Mouse (Mus musculus) kidney, postnatal 14 days (tissue): ENCODE data around the gene Bbs9.

Experiments
- DNase-seq: peaks from one replicate; pipeline ENCODE4 v3.0.0; 2022; ENCODE audit warnings: mixed read lengths

Gene Bbs9

DNA sequence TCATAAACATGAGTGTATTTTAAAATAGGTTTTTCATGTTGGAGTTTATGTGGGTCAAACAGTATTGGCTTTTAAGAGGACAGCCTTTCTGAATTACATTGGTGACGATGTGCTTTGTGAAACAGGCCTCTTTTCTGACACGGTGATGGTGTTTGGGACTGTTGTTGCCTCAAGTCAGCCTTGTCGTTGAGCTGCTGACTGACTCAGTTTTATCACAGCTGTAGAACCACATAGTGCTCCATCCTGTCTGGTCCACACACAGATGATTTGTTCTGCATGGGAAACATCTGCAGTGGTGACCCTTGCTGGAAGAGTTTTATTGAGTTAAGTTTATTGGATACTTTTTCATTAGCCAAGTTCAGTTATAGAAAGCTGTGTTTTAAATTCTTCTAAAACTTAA is 283.0 kb downstream of the Bbs9 start:
- DNase-seq = no peak

DNA sequence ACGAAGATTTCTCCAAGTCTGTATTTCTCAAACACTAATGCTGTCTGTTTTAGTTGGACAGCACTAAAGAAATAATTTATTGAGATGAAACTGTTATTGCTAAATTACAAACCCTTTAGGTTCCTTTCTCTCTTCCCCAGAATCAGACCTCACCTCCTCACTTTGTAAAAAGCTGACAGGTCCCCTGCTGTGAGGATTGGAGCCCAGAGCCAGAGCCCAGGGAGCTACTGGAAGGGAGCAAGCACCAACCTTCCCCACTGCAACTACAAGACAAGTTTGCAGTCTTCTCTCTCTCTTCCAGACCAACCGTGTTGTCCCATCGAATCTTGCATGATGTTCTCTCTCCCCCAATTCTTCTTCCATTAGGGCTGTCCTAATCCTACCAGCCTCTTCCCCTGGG is 283.7 kb downstream of the Bbs9 start:
- DNase-seq = no peak

DNA sequence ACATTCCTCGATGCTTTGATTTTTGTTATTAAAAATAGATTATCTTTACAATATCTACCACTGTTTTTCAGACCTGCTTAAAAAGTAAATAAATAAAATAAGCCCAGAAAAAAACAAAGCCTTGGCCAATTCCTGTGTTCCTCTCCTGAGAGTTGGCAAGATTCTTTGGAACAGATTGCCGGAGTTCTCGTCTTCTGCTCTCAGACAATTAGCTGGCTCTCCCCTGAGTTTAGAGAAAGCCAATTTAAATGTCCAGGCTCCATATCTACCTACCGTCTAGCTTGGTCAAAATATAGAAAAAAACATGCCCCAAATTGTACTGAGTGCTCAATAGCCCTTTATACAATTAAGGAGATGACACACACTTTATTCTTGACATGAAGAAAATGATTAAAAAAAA is 284.9 kb downstream of the Bbs9 start:
- DNase-seq = no peak

DNA sequence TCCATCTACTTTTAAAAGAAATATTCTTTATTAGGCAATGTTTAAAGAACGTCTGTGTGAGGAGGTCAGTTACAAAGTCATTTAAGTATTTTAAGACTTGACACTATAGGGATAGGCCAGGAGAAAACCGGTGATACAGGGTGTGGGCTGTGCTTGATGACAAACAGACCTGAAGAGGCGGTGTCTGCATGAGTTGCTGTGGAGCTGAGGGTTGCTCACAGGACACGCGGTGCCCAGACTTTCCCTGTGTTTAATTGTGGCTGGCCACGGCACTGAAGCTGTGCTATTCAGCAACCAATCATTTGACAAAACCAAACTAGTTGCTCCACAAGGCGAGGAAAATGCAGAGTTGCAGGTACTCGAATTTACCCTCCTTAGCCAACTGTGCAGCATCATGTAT is 286.0 kb downstream of the Bbs9 start:
- no peak for DNase-seq

DNA sequence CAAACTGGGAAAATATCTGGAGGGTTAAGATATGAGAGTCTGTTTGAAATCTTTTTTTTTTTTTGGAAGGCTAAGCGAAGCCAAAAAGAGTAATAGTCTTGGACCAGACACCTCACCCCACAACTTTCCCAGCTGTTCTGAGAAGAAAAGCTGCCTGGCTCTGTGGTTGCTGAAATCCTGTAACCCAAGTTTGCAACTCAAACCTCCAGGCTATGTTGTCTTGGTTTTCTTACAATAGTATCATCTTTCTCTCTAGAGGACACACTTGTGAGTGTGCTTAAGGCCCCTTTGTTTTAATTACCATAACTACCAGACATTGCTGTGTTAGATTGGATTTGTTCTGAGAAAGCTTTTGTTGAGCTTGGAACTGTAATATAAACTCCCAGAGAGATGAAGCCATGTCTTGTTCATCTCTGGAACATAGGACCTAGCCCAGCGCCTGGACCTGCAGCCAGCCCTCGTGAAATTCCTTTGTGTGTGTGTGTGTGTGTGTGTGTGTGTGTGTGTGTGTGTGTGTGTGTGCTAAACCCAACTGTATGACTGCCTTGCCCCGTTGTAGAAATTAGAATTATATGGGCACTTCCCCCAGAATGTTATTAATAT is 290.2 kb downstream of the Bbs9 start:
- DNase-seq = no peak

DNA sequence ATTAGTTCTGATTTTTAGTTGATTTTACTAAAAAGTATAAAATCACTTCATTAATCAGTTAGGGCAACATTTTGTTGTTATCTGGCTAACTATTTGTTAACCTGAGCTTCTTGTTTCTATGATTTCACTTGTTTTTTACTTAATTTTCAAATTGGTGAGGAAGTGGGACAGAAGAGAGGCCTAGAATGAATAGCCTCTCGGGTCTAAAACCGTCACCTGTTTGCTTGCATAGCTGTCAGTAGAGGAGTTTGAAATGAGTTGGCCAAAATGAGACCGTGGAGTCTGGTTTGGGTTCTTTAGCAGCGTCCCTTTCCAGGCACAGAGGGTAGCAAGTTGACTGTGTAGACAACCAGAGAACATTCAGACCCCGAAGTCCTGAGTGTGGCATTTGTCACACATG is 291.6 kb downstream of the Bbs9 start:
- DNase-seq = no peak

DNA sequence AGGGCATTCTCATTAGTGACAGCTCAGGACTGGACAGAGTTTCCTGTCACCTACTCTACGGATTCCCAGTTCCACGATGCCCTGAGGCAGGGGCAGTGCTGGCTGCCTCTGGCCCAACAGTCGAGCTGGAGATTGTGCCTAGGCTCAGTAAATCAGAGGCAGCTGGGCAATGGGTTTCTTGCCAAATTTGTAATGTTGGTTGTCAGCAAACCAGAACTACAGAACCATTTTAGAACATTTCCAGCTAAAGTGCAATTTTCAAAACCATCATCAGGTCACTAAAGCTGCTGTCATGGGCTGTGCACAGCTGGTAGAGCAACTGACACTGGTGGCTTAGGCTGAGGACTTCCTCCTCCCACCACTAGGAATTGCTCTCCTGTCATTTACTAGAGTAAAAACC is 292.3 kb downstream of the Bbs9 start:
- DNase-seq = no peak

DNA sequence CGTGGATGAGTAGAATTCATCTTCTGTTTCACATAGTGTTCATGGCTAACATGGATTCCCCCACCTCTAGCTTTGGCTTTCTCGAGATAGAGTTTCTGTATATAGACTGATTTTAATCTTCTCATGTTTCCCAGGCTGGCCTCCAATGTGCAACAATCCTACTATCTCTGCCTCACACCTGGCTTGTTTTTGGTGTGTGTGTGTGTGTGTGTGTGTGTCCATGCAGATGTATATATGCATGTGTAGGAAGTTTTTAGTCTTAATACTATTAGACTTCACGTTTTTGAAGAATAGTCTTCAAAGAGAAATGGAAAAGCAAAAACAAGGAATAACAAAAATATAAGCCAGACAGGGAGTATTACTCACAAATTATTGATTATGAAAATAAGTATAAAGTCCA is 296.3 kb downstream of the Bbs9 start:
- no peak for DNase-seq

DNA sequence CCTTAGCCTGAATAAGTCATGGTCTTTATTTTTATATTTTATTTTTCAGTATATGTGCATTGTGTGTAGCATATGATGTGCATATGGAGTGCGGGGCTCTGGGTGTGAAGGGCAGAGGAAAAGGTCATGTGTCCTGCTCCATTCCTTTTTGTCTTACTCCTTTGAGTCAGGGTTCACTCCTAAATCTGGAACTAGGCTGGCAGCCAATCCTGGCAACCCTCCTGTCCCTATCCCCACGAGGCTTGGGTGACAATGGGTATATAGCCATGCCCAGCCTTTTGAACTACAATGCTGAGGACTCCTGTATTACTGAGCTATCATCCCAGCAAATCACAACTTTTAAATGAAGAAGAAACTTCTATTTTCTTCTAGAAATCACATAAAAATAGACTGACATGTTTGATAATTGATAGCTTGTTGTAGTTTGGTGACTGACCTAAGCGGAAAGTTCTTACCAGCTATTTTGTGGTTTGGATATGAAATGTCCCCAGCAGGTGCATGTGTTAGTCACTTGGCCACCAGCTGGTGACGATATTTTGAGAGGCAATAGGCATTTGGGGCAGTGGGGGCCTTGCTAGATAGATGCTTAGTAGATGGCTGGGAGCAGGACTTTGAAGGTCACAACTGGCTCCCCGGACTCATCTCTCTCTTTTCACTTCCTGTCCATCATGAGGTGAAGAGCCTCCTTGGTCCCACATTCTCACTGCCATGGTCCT is 300.9 kb downstream of the Bbs9 start:
- no peak for DNase-seq

DNA sequence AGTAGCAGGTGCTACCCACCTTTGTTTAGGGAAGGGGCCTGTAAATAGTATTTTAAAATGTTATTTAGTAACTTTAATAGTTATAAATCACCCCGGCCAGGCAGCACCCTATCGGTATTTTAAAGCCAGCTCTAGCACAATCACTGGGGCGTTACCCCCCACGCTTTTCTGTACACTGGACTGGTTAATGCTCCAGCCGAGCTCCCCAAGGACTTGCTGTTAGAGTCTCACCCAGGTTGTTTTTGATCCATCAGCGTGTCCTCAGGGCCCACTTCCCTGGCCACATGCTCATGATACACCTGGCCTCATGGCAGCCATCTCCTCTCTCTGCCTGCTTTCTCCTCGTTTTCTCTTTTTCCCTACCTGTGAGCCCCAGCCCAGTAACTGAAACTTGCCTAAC is 301.9 kb downstream of the Bbs9 start:
- no peak for DNase-seq

DNA sequence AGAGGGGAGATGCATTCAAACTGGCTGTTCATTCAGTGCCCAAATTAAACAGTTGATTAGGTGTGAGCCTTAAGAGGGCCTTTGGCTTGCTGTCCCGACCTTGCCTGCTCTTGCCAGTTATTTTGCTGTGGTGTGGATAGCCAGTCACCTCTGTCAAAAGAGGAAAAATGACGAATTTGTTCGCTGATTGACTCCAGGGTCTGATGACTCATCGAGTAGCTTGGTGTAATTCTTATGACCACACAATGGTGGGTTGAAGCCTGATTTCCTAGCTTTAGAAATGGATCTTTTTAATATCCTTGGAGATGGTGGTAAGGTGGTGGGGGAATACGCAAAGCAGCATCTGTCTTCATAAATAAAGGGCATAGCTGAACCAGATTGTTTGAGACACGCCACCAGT is 304.1 kb downstream of the Bbs9 start:
- no peak for DNase-seq

DNA sequence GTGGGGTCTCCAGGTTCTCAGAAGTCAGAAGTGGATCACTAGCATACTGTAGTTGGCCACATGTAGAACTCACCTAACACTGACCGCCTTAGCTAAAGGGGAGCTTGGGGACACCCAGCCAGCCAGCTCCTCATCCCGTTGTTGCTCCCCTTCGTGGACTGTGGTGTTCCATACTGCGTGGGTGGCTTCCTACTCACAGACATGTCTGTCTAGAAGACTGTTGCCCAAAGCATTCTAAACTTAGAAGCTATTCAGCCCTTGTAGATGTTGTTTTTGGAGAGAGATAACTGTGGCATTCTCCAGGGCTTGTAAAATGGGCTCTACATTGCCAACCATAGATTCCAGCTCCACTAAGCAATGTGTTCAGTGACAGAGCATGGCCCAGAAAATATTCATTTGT is 310.5 kb downstream of the Bbs9 start:
- no peak for DNase-seq

DNA sequence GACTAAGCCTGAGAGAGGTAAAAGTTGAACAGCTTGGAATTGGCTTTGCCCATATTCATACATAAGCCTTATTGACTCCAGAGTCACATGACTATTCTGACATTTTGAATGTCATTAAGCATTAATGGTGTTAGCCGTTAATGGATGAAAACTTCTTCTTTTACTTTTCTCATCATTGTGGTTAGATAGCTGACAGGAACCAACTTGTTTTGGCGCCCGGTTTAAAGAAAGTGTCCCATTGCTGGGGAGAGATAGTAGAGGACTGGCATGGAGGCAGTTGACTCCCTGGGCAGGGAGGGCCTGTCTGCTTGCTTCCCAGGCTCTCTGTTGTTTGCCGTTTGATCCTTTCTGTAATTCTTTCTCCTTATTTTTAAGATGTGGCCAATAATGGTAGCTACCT is 312.9 kb downstream of the Bbs9 start:
- no peak for DNase-seq

DNA sequence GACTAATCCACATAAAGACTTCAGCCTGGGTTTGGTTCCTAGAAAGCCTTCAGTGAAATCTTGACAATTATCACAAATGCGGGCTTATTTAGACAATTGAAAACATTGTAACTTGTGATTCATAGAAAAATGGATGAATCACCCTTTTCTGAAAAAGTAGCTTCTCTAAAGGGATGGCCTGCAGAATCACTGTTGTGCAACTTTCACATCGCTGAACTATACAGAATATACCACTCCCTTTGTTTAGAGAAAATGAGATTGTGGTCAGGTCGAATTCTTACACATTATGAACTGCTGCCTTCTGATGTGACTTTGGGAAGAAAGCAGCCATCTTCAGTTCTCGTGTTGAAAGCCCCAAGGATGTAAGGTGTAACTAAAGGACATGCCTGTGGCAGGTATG is 313.3 kb downstream of the Bbs9 start:
- no peak for DNase-seq

DNA sequence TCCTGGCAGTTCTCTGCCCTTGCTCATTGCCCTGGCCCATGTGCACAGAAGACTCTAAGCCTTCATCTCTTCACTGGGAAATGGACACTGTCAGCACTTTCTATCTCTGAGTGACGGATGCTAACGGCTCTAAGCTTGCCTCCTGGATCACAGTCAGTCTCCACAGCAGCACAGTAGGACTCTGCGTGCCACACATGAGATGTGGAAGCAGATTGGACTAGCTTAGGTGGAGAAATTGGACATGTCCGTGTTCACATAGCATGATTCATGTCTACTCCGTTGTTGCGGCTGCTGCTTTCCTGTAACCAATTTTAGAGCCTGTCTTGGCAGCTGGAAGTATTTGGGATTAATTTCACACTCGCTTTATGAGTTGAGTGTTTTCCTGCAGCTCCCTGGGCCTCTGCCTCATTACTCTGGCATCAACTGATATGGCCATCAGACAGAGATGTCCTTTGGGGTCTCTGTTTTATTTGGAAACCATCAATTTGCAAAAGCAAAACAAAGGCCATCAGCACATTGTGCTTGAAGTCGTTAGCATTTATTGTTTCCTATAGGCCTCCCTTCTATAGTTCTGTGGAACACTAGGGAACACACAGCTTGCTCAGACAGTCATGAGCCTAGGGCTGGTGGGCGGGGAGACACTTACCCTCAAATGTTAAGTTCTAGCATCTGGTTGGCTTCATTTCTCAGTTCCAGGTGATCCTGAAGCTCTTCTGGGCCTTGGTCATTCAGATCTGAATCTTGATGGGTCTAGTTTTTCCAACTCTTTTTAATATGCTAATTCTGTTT is 314.1 kb downstream of the Bbs9 start:
- DNase-seq = no peak

DNA sequence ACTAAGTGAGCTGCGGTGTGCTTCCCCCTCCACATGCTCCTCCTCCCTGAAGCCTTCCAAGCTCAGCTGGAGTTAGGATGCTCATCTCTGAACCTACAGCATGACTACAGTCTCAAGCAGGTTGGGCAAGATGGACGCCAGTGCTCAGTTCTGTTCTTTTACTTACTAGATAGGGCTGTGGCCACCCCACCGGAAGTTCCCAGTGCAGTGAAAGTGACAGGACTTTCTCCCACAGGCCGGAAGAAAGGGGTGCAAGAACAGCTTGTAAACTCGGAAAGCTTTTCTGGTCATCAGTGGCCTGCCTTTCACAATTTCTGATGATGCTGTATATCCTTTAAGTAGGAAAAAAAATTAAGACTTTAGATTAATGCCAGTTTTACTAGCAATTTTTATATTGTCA is 315.7 kb downstream of the Bbs9 start:
- DNase-seq = no peak

DNA sequence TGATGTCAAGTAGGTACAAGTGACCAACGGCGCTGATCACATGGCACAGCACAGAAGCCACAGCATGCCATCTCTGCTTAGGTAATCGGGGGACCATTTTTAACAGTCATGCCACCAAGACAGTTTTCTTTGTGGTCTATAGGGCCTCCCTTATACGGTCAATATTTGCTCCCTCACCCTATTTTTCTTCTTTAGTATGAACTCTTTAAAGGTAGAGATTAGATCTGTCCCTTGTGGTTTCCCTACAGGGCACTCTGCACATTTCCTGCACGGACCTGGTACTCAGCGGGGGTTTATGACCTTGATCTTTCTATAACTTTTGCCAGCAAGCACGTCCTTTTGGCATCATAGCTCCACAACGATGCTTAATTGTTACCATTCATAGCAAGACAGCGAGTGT is 316.2 kb downstream of the Bbs9 start:
- no peak for DNase-seq

DNA sequence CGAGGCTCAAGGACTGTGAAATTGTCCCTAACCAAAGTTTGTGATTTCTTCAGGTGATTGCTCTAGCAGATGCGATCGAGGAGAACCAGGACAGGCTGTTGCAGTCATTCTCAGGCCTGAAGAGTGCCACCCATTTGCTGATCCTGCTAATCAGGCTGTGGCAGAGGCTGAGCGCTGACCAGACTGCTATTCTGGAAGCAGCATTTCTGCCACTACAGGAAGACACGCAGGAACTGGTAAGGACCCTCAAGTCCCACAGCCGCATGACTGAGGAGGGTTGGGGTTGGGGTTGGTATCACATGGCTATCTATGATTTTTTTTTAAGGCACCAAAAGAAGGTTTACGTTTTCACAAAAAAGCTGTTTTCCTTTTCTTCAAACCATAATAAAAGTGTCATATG is 318.2 kb downstream of the Bbs9 start:
- no peak for DNase-seq

DNA sequence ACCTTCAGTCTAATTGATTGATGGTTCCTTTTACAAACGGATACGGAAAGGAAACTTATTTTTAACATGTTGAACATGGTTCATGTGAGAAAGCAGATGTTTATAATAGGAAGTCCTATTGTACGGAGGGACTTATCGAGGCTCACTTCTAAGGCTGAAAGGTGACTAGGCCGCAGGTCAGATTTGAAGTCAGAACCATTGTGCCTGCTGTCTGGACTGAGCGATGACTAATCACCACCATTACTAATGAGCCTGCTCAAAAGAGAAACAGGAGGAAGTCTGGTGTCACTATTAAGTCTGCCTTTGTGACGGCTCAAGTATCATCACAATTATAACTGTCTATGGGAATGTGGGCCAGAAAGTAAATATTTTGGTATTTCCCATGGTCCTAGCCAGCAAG is 325.2 kb downstream of the Bbs9 start:
- DNase-seq = peak; percentile 51

DNA sequence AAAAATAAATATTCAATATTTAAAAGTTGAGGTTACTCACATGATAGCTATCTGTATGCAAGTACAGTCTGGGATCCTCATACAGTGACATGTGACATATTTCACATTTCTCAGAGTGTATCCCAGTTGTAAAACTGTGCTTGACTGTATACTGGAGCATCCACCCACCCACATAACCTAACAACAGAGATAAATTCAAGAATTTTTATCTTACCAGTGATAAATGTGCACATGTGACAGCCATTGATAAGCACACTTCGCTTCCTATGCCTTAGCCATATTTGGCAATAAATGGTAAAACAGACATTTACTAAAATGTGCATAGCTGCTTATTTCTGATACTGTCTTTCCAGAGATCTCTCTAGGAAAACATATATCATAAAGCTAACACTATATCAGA is 330.5 kb downstream of the Bbs9 start:
- DNase-seq = no peak

DNA sequence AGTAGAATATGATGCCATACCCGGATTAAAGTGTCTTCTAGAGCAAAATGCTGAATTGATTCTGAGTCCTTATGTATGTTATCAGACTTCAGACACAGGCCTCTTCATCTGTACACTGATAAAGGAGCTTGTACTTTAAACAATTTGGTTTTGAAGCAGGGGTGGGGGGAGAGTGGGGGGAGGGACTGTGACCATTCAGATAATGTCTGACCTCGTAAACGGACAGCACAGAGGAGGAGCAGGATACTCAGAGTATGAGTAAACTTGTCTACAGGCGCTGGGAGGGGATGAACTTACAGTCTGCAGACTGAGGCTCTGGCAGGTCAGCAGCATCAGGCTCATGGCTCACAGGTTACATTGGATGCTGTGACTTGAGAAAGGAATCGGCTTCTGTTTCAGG is 331.0 kb downstream of the Bbs9 start:
- DNase-seq = no peak

DNA sequence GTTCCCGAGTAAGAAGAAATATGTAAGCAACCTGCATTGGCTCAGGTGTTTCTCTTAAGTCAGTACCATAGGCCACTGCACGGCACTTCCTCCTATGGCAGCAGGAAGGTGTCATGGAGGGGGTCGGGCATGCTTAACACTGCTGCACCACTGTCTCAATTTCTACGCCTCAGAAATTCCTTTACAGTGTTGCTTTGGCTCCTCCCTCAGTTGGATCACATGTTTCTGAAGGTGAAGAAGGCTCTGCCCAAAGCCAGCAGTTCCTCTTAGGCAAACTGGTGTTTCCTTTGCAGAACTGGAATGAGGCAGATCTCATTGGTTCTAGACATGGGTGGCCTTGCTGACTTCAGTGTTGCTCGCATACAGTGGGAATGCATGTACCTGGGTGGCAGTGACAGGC is 332.2 kb downstream of the Bbs9 start:
- DNase-seq = no peak

DNA sequence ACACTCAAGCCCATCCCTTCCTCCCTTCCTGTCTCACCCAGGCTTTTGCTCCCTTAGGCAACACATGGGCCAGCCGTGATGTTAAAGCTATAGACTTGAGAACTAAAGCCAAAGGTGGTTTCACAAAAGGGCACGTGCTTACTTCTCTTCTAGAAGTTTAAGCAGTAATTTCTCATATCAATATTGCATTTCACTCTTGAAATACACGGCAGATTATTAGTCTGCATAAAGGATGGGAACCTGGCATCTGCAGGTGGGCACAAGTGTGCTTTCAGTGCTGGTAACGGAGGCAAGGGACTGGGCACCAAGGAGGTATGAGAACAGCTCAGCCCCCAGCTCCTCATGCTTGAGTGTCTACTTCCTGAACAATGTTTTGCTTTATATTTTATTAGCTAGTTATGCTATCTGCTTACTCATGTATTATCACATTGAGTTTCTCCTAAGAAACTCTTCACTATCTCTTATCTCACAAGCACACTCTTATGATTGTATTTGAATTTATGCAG is 334.2 kb downstream of the Bbs9 start:
- no peak for DNase-seq

DNA sequence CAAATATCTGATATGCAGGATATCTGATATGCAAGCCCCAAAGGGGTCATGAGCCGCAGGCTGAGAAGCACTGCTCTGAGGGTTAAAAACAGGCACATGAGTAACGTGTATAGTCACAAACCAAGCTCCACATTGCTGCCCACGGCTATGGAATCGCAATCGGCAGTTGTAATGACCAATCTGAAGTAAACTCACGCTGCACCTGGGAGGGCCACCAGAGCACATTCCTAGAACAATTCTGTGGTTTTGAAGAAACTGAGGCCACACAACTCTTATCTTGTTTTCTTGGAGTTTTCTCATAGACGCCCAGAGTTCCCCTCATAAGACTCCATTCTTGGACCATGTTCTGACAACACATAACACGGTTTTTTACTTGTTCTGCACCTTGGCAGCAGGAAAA is 334.9 kb downstream of the Bbs9 start:
- no peak for DNase-seq
